Mouse (Mus musculus): ENCODE data around the gene Cisd3. TPM values are rescaled to one million over a fixed set of nuclear protein-coding genes. Genes with fewer than 3 reads are reported as not detected.
"Not testable (repeated sequence)": the region's sequence is repeated elsewhere in the genome, so short reads cannot be mapped to it uniquely, and the experiment has no call there.

Gene Cisd3
- total RNA-seq, 2 experiments from 2014 or later, result 34.6 to 37.8 TPM

DNA sequence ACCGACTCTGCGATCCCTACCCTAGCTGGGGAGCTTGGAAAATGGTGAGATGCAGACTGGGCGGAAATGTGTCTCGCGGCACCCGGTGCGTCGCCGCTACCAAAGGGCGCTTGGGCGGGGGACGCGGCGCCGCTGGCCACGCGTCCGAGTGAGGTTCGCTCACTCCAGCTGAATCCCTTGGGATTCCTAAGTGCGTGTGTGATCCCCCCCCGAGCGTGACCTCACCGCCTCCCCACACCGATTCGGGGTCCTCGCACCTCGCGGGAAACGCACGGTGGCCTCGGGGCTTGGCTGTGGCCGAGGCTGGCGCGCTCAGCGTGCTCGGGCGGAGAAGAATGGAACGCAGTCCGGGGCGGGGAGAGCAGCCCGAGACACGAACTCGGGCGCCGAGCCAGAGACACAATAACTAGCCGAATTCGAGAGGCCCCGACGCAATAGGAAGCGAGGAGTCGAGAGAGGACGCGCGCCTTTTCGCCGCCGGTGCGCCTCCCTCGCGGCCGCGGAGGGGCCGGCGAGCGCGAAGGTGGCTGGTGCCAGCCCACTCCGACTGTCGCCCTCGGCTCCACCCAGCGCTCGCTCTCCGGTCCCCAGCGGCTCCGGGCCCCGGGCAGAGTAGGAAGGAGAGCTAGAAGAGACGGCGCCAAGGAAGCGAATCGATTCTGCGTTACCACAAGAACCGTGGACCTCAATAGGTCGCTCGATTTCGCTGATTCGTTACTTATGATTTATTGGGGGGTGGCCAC is 14.5 kb downstream of the Cisd3 start, which contains the start of gene Pcgf2:
TSS of gene Pcgf2 (minus strand) at position 495 of the 743 bp plus-strand sequence.
- intact Hi-C loops (cut with DNase I), result loop anchor here (5.0 kb wide), 1 partner anchor 42 kb away; the partner anchor contains the start of gene Pip4k2b
- peak; percentile 63 to 92 for DNase-seq (ENCODE audit: extremely low spot score in 1 of 2, low spot score in 2 of 2)

DNA sequence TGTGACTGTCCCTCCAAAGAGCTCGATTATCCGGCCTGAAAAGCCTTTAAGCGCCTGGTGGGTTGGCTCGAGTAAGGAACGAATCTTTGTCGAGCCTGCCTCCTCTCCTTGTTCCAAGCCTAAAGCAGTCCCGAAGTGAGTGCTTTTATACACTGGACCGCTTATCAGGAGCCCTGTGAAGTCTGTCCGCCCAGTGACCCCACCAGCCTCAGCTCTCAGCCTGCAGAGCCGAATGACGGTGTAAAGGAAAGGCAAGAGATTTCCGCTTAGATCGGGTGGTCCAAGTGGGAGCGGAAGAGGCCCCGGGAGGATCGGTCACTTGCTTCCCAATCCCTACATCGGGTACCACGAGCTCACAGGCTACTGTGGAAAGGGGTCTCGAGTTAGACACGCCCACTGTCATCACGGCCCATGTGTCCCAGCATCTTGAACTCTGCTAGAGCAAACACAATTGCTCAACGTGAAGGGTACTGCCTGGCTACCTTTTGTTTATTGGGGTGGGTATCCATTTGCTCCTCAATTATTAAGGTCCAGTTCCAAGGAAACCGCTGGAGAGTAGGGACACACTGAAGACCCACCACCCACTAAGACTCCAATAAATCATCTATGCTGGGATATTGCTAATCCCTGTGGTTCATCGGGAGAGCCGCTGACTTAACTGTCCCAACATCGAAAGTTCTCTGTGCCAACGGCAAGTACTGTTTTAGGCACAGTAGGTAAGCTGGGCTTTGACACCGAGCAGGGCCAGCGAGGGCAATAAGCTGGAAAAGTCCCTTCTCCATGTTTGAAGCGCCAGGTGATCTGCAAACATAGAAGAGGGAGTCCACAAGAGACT is 15.3 kb downstream of the Cisd3 start:
- intact Hi-C loops (cut with DNase I), result loop anchor here (5.0 kb wide), 1 partner anchor 41 kb away; the partner anchor contains the start of gene Pip4k2b
- DNase-seq (ENCODE audit: extremely low spot score in 1 of 2, low spot score in 2 of 2), result peak in 1 of 2 experiments; percentile 49

DNA sequence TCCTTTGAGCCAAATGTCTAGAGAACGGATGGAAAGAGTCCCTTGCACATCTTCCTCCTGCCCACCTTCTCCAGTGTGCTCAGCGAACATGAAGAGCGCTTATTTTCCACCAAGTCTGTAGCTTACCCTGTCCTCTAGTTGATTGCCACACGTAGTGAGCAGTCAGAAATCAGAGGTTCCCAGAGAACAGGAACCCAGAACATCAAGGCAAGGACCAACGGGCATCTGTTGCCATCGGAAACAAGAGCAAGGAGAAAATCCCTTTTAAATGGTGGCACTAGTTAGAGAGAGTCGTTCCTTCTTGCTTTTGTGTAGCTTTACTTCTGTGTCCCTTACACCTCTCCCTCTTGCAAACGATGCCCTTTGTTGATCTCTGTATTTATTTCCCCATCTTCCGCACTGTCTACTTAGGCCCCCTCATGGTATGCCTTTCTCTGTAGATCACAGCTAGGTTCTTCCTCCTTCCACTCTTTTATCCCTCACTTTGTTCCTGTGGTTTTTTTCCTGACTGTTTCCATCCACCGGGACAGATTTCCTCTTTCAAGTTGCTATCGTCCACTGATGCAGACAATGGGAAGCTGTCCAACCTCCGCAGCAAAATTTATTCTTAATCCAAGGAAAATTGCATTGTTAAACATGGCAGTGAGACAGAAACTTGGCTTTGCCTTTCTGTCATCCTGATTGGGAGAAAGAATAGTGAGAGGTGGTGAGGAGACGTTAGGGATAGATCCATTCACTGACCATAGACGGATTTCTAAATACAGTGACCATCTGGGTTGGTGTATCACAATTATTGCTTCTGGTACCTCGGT is 16.2 kb downstream of the Cisd3 start:
- intact Hi-C loops (cut with DNase I), result loop anchor here (5.0 kb wide), 1 partner anchor 41 kb away; the partner anchor contains the start of gene Pip4k2b
- DNase-seq (ENCODE audit: extremely low spot score in 1 of 2, low spot score in 2 of 2), result no peak

DNA sequence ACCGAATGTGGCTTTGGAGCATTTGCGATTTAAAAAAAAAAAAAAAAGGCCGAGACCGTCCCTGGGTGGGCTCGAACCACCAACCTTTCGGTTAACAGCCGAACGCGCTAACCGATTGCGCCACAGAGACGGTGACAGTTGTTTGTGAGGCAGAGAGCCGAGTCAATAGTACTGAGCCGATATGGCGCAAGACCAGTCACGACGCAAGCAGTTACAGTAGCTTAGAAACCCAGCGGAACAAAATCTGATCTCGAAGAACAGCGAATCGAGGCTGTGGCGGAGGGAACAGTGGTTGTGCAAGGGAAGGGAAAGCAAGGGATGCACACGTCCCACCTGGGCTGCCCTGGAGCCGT is 16.7 kb downstream of the Cisd3 start:
- DNase-seq (ENCODE audit: extremely low spot score in 1 of 2, low spot score in 2 of 2), result peak; percentile 86 to 89
- intact Hi-C loops (cut with DNase I), result loop anchor here (5.0 kb wide), 1 partner anchor 40 kb away; the partner anchor contains the start of gene Pip4k2b

DNA sequence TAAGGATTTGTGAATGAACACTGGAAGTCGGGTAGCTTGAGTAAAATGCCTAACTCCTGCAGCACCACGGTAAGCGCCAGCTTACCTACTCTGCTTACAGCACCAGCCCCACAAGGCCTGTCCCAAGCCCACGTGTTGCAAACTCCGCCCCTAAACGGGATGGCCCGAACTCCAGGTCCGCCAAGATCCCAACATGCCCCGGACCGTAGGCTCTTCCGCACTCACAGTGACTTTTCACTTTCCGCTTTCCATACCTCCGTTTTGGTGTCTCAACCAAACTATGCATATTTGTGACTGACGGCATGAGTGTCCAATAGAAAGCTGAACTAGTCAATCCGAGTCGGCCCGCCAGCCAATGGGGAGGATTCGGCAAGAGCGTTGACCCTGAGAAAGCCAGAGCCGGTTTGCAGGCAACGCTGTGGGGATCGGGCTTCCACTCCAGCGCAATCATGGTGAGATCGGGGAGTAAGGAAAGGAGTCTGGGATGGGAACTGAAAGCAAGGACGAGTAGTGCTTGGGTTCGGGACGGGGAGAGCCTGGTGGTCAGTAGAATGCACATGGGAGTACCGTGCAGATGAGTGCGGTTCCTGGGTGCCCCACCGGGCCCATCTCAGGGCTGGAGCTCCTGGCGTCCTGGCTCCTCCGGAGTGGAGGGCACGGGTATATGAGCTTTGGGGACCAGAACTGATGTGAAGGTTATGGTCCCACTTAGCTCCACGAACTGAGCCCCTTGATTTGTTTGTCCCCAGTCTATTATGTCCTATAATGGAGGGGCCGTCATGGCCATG is 17.6 kb downstream of the Cisd3 start, which contains the start of gene Psmb3:
TSS of gene Psmb3 (plus strand) at position 361 of the 788 bp plus-strand sequence.
- intact Hi-C loops (cut with DNase I), result loop anchor here (5.0 kb wide), 1 partner anchor 39 kb away; the partner anchor contains the start of gene Pip4k2b
- peak; percentile 99 to 100 for DNase-seq (ENCODE audit: extremely low spot score in 1 of 2, low spot score in 2 of 2)

DNA sequence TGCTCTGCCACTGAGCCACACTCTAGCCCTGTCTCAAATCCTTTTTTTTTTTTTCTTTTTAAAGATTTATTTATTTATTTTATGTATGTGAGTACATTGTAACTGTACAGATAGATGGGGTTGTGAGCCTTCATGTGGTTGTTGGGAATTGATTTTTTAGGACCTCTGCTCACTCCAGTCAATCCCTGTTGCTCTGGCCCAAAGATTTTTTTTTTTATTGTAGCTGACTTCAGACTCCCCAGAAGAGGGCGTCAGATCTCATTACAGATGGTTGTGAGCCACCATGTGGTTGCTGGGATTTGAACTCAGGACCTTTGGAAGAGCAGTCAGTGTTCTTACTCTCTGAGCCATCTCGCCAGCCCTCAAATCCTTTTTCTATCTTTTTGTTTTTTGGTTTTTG is 24.4 kb downstream of the Cisd3 start:
- DNase-seq (ENCODE audit: extremely low spot score in 1 of 2, low spot score in 2 of 2); intact Hi-C loops (cut with DNase I): not testable (repeated sequence)

DNA sequence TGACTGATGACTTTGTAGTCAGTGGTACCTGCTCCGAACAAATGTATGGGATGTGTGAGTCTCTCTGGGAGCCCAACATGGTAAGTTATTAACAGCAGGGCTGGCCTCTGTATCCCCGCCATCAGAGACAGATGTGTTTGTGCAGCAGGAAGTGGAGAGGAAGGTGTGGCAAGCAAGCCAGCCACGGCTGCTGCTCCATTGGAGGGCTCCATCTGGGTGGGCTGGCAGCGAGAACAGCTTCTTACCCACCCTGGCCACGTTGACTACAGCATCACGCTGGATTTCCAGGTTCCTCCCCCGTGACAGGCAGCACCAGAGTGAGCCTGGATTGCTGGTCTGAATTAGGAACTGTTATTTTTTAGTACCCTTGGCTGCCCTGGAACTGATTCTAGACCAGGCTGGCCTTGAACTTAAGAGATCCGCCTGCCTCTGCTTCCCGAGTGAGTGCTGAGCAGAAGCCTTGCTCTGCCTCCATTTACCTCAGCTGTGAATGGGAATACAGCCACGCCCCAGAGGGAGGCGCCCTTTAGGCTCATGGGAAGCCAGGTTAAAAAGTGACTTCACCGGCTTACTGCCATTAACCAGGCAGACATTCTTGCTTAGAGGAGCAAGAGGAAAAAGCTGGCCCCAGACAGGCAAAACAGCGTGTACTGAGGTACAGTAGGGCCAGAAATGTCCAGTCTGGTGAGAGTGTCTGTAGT is 25.7 kb downstream of the Cisd3 start:
- intact Hi-C loops (cut with DNase I), result no loop called here
- DNase-seq (ENCODE audit: extremely low spot score in 1 of 2, low spot score in 2 of 2), result no peak

DNA sequence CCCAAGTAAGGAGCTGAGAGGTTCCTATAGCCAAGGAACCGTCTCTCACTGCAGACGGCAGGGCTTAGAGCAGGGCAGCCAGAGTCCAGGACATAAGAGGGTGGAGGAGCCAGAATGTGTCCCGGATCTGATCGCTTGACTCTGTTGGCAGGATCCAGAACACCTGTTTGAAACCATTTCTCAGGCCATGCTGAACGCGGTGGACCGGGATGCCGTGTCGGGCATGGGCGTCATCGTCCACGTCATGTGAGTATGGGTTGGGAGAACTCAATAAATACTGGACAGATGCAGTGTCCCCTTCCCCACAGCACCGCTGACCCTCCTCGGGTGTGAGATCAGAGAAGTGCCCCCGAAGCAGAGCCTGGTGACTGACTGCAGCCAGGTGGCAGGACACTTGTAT is 26.7 kb downstream of the Cisd3 start:
- no peak for DNase-seq (ENCODE audit: extremely low spot score in 1 of 2, low spot score in 2 of 2)
- intact Hi-C loops (cut with DNase I), result no loop called here

DNA sequence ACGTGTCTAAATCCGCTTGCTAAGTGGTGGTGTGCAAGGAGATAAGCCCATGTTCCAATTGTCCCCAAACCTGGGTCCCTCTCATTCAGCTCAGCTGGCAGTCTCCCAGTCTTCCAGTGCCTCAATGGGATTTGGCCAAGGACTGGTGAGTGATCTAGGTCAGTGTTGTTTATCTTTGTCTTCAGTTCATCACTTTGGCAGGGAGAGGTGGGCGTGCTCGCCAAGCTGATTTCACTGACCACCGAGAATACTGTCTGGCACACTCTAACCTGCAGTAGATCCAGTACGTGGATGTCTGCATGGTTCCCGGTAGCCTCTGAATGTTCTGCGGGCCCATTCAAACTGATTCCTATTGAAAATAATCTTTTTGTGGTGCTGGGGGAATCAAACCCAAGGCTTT is 28.3 kb downstream of the Cisd3 start:
- peak in 1 of 2 experiments; percentile 52 for DNase-seq (ENCODE audit: extremely low spot score in 1 of 2, low spot score in 2 of 2)
- intact Hi-C loops (cut with DNase I), result no loop called here

DNA sequence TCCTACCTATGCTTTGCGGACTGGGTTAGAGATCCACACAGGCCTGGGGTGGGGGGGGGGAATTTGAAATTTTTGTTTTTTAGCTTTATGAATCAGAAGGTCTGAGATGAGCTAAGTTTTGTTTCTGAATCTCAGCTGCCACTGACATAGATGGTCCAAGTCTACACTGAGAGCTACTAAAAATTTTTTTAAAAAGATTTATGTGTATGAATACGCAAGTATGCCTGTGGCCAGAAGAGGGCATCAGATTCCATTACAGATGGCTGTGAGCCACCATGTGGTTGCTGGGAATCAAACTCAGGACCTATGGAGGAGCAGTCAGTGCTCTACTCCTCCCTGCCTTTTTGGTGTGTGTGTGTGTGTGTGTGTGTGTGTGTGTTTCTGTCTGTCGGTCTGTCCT is 28.7 kb downstream of the Cisd3 start:
- DNase-seq (ENCODE audit: extremely low spot score in 1 of 2, low spot score in 2 of 2), result no peak
- intact Hi-C loops (cut with DNase I), result no loop called here

DNA sequence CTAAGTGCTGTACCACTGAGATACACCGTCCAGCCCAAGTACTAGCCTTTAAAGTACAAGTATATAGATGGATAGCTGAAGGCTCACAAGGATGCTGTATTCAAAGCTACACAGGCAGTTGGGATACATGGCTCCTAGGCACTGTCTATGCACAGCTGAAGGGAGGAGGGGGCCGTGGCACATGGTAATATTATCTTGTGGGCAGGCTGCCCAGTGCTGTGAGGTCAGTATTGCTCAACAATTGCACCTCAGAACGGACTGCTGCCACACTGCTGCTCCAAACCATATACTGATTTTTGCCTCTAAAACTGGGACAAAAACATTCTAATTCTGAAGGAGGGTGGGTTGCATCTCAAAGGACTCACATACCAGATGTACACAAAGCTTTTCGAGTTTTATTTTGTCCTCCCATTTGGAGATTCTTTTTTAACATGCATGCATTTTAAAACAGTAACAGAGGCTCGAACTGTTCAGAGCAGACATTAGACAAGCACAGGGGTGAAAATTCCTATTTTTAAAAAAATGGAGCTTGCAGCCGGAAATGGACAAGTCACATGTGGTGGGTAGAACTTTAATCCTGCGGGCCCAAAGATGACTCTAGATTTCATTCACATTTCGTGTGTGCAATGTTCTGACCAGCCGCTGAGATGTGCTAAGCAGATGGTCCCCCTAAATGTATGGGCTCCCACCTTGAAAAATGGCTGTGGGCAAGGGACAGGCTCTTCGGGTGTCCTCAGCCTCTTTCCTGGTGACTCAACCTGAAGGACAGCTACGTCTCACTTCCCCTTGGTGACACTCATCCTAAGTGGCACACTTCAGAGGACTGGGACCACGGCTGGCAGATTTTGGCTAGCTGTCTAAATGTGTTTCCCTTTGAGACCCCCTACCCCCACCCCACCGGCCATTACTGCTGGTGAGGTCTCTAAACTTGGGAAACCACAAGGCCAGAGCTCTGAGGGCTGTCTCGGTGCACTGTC is 29.4 kb downstream of the Cisd3 start:
- DNase-seq (ENCODE audit: extremely low spot score in 1 of 2, low spot score in 2 of 2), result peak in 1 of 2 experiments; percentile 51

DNA sequence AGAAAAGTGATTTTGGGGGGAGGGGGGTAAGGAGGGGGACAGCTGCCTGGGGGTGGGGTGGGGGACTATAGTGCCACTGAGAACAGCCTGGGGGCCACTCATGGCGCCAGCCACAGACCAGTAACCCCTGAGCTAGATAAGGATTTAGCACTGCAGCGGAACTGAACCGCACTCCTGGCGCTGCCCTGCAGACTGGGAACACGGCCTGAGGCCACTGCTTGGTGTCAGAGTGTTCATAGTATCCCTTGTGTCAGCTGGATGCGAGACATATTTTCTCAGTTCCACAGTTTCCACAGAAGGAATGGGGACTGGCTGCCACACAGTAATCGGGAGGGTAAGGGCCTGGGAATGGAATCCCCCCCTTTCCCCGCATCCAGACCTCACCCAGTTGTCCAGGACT is 30.4 kb downstream of the Cisd3 start:
- no peak for DNase-seq (ENCODE audit: extremely low spot score in 1 of 2, low spot score in 2 of 2)
- intact Hi-C loops (cut with DNase I), result no loop called here

More for the DNA sequence above, 29.4 kb downstream of the Cisd3 start:
- intact Hi-C loops (cut with DNase I), result no loop called here

DNA sequence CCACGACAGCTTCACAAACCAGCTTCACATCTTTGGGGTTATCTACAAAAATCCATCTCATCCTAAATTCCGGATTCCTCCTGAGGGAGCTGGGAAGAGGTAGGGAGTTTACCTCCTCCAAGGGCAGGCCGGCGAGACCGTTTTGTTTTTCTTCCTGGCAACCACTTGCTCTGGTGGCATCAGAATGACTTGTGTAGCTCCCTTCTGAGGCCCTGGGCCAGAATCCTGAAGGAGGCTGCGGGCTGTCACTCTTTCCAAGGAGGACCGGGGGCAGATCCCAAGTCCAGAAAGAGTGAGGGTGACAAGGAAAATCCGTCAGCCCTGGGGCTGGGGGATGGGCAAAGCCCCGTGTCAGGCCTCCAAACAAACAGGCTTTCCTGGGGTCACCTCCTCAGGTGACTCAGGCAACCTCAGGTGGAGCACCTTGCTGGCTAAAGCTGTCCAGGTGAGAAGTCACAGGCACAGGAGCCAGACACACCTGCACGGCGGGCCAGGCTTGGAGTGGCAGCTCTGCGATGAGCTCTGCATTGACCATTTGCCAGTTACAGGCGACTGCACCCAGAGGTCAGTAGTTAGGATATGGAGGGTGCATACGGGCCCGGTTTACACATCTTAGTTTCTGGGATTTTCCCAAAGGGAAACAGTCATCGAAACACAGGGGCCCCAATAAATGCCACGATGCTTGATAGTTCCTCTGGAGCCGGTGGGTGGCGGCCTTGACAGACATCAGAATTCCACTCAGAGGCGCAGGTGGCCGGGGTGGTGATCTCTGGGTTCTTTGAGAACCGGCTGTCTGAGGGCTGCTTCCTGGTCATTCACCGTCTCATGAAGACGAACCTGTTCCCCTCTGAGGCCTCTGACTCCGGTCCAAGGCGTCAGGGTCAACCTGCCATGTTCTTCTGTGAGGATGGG is 32.0 kb downstream of the Cisd3 start:
- intact Hi-C loops (cut with DNase I), result no loop called here
- no peak for DNase-seq (ENCODE audit: extremely low spot score in 1 of 2, low spot score in 2 of 2)

DNA sequence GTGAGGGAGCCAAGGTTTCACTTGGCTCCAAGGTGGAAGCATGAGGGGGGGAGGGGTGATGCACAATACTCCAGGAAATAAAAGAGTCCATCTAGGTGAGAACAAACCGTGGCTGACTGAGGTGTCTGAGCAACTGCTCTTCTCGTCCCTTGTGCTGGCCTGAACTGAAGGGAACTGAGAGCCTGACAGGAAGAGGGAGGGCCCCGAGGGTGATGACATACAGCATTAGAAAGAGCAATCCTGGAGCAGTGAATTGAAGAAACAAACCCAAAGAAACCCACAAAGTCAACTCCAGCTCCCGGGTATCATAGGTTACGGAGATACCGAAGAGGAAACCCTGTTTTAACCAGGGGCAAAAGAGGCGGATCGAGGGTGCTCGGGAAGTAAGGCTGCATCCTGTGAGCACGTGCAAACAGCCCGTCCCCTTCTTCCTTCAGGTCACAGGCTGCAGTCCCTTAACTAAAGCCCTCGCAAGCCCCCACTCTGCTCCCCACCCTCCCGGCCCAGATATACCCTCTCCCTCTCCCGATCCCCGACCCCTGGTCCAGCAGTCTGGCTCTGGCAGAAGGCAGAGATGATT is 32.7 kb downstream of the Cisd3 start:
- DNase-seq (ENCODE audit: extremely low spot score in 1 of 2, low spot score in 2 of 2), result no peak
- intact Hi-C loops (cut with DNase I), result no loop called here

DNA sequence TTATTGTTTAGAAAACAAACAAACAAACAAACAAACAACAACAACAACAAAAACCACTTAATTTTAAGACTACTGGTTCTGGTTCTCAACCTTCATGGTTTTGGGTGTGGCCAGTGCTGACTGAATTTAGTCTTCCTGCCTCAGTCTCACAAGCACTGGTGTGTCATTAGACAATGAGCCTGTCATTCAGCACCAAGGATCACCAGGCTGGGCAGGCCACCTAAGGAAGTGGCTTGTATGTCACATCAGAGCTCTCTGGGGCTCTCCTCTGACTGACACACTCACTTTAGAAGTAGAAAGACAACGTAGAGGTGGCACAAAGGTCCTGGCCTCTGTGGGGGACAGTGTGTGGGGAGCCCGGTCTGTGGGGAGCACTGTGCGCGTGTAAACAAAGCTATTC is 33.4 kb downstream of the Cisd3 start:
- intact Hi-C loops (cut with DNase I), result no loop called here
- DNase-seq (ENCODE audit: extremely low spot score in 1 of 2, low spot score in 2 of 2), result no peak

Data from left cerebral cortex, postnatal 10 days (tissue).